Mouse (Mus musculus) G1E (cell line): ENCODE measurements around the gene 1700030K09Rik. TPM values are rescaled to one million over a fixed set of nuclear protein-coding genes. Genes with fewer than 3 reads are reported as not detected.

Source experiments
- ATAC-seq: 2 replicates; pipeline ENCODE4 v1.8.0; 2016; ENCODE audit warnings: mild to moderate bottlenecking; ENCODE audit not compliant: insufficient number of reproducible peaks, poor library complexity, low FRiP score, severe bottlenecking; ENCODE audit errors: extremely low read depth
- DNase-seq: peaks from one replicate; pipeline ENCODE4 v3.0.0; 2012; ENCODE audit warnings: low spot score
- H3K27me3 ChIP-seq: 2 replicates; pipeline ENCODE4 v1.6.1; 2012; ENCODE audit warnings: mild to moderate bottlenecking, low read length, inconsistent platforms; ENCODE audit not compliant: insufficient read depth
- H3K36me3 ChIP-seq: replicated peaks from 2 replicates; pipeline ENCODE3; 2012; ENCODE audit warnings: mild to moderate bottlenecking, inconsistent platforms
- H3K4me1 ChIP-seq: 2 replicates; pipeline ENCODE4 v1.6.1; 2012; ENCODE audit warnings: low read depth, low read length, inconsistent platforms, mixed read lengths; ENCODE audit not compliant: insufficient read depth
- H3K4me3 ChIP-seq: 2 replicates; pipeline ENCODE4 v1.5.1; 2012; ENCODE audit warnings: low read depth, mild to moderate bottlenecking, inconsistent platforms, low read length, moderate library complexity, mixed read lengths
- H3K9me3 ChIP-seq: replicated peaks from 2 replicates; pipeline ENCODE4 v1.6.1; 2012; ENCODE audit warnings: inconsistent platforms
- CTCF ChIP-seq: IDR thresholded peaks from 2 replicates; pipeline ENCODE4 v1.5.1; 2012; ENCODE audit warnings: low read depth, low read length, inconsistent platforms, mixed read lengths
- GATA1 ChIP-seq: IDR thresholded peaks from 2 replicates; pipeline ENCODE4 v1.6.1; 2012; ENCODE audit warnings: borderline replicate concordance, low read length, inconsistent platforms, mixed read lengths
- GATA2 ChIP-seq: IDR thresholded peaks from 2 replicates; pipeline ENCODE4 v1.6.1; 2012; ENCODE audit warnings: low read depth, low read length, inconsistent platforms, borderline replicate concordance
- POLR2AphosphoS5 ChIP-seq: IDR thresholded peaks from 2 replicates; pipeline ENCODE4 v1.6.1; 2012; ENCODE audit warnings: low read depth, low read length, inconsistent platforms; ENCODE audit not compliant: insufficient replicate concordance
- TAL1 ChIP-seq: conservative IDR thresholded peaks from 2 replicates; pipeline ENCODE4 v1.6.1; 2012; ENCODE audit warnings: low read depth, low read length, inconsistent platforms, mixed read lengths
- polyA plus RNA-seq: library from polyadenylated mRNA; stranded (reverse); fragments of >175 nt; gene quantifications from 2 replicates; pipeline ENCODE4 v1.2.3, GENCODE M21; 2012
- total RNA-seq, 2 experiments: library from RNA; stranded (forward) in 1 of 2; stranded (reverse) in 1 of 2; fragments of 200-1000 nt in 1 of 2; fragments of >200 nt in 1 of 2; fragmentation: Nextera tagmentation in 1 of 2; gene quantifications; 2 replicates each; pipeline ENCODE4 v1.2.3; 2014 to 2017

The 1700030K09Rik gene
- 10.8 and 17.2 TPM in 2 replicates for total RNA-seq (2014; fragmentation: Nextera tagmentation)
- 7.3 and 9.0 TPM in 2 replicates for total RNA-seq (2017)
- polyA plus RNA-seq, result 3.9 and 5.0 TPM in 2 replicates

GRCm38 (mm10) chr8:72443338-72443993 is at the start of gene 1700030K09Rik, which contains the start of gene Calr3:
1700030K09Rik (plus strand) TSS chr8:72443880.
Calr3 (minus strand) TSS chr8:72443870.
- no peak for TF ChIP-seq POLR2AphosphoS5
- no peak for TF ChIP-seq GATA1
- no peak for TF ChIP-seq GATA2
- TF ChIP-seq TAL1, result no peak
- no peak for TF ChIP-seq CTCF
- no peaks in the 10 kb centered on the region for H3K9me3 ChIP-seq
- H3K4me1 ChIP-seq, result peaks cover 41% of the 10 kb centered on the region
- H3K4me3 ChIP-seq, result peak within 1 kb of the TSS; percentile 74
- peak; percentile 98 for ATAC-seq
- peak; percentile 86 for DNase-seq
- peaks cover 30% of the 10 kb centered on the region for H3K36me3 ChIP-seq
- H3K27me3 ChIP-seq, result peaks cover 3% of the 10 kb centered on the region; the same call in 1 of the 2 replicates

- no peaks in the 10 kb centered on the region for H3K27me3 ChIP-seq
- peaks cover 73% of the 10 kb centered on the region for H3K36me3 ChIP-seq
- ATAC-seq (no peak), DNase-seq (no peak)
- TF ChIP-seq CTCF (no peak), GATA2 (no peak), POLR2AphosphoS5 (no peak), TAL1 (no peak), GATA1 (no peak)
- no peak overlapping the region for H3K4me3 ChIP-seq
- H3K4me1 ChIP-seq, result peaks cover 5% of the 10 kb centered on the region; the same call in 1 of the 2 replicates
- H3K9me3 ChIP-seq, result no peaks in the 10 kb centered on the region
Observed at GRCm38 (mm10) chr8:72401381-72401780, 42.3 kb upstream of the 1700030K09Rik start.

- Histone ChIP-seq H3K27me3 (no peaks in the 10 kb centered on the region), H3K4me1 (peaks cover 10% of the 10 kb centered on the region), H3K9me3 (no peaks in the 10 kb centered on the region), H3K4me3 (no peak overlapping the region), H3K36me3 (peaks cover 63% of the 10 kb centered on the region)
- no peak for ATAC-seq
- no peak for TF ChIP-seq CTCF
- TF ChIP-seq GATA1, result no peak
- TF ChIP-seq POLR2AphosphoS5, result no peak
- no peak for TF ChIP-seq GATA2
- no peak for TF ChIP-seq TAL1
- no peak for DNase-seq
Observed at GRCm38 (mm10) chr8:72402981-72403380, 40.7 kb upstream of the 1700030K09Rik start.

GRCm38 (mm10) chr8:72407878-72408277 is 35.8 kb upstream of the 1700030K09Rik start:
- ATAC-seq (no peak), DNase-seq (no peak)
- TF ChIP-seq CTCF (no peak), GATA1 (no peak), POLR2AphosphoS5 (no peak), TAL1 (no peak), GATA2 (no peak)
- no peak overlapping the region for H3K4me3 ChIP-seq
- H3K27me3 ChIP-seq, result no peaks in the 10 kb centered on the region
- peaks cover 61% of the 10 kb centered on the region for H3K36me3 ChIP-seq
- no peaks in the 10 kb centered on the region for H3K9me3 ChIP-seq
- peaks cover 34% of the 10 kb centered on the region for H3K4me1 ChIP-seq

- no peak overlapping the region for H3K4me3 ChIP-seq
- peaks cover 48% of the 10 kb centered on the region for H3K4me1 ChIP-seq
- DNase-seq, result no peak
- no peaks in the 10 kb centered on the region for H3K9me3 ChIP-seq
- H3K27me3 ChIP-seq, result no peaks in the 10 kb centered on the region
- TF ChIP-seq GATA2 (no peak), GATA1 (no peak), TAL1 (no peak), CTCF (no peak), POLR2AphosphoS5 (no peak)
- no peak for ATAC-seq
- peaks cover 58% of the 10 kb centered on the region for H3K36me3 ChIP-seq
Observed at GRCm38 (mm10) chr8:72409443-72409842, 34.2 kb upstream of the 1700030K09Rik start.

- Histone ChIP-seq H3K27me3 (no peaks in the 10 kb centered on the region), H3K4me3 (peak overlapping the region; percentile 53; the same call in 1 of the 2 replicates), H3K4me1 (peaks cover 84% of the 10 kb centered on the region), H3K36me3 (peaks cover 84% of the 10 kb centered on the region), H3K9me3 (no peaks in the 10 kb centered on the region)
- DNase-seq (peak; percentile 32), ATAC-seq (peak; percentile 62)
- TF ChIP-seq GATA1 (no peak), CTCF (no peak), TAL1 (no peak), POLR2AphosphoS5 (no peak), GATA2 (no peak)
Observed at GRCm38 (mm10) chr8:72413839-72414238, 29.8 kb upstream of the 1700030K09Rik start.
